Mouse (Mus musculus) spleen, postnatal 10 days (tissue): Measurements from ENCODE around the gene Agpat4.
A peak's percentile ranks its signal among the peaks of the same experiment; 100 is the strongest.

ENCODE experiments used
- DNase-seq, 2 experiments: peaks; one replicate each; pipeline ENCODE4 v3.0.0; 2021 to 2022; ENCODE audit warnings: low spot score in 2 of 2

Gene Agpat4

GRCm38 (mm10) chr17:12160984-12161764 is 42.7 kb downstream of the Agpat4 start:
- DNase-seq: no peak

- no peak for DNase-seq
Measured at GRCm38 (mm10) chr17:12161877-12162276, 43.4 kb downstream of the Agpat4 start.

- no peak for DNase-seq
Measured at GRCm38 (mm10) chr17:12162824-12163223, 44.3 kb downstream of the Agpat4 start.

GRCm38 (mm10) chr17:12163403-12163802 is 44.9 kb downstream of the Agpat4 start:
- DNase-seq: no peak

GRCm38 (mm10) chr17:12163903-12164302 is 45.4 kb downstream of the Agpat4 start:
- no peak for DNase-seq

- no peak for DNase-seq
Measured at GRCm38 (mm10) chr17:12164507-12164906, 46.0 kb downstream of the Agpat4 start.

- no peak for DNase-seq
Measured at GRCm38 (mm10) chr17:12165009-12165695, 46.6 kb downstream of the Agpat4 start.

- no peak for DNase-seq
Measured at GRCm38 (mm10) chr17:12165701-12166100, 47.2 kb downstream of the Agpat4 start.

GRCm38 (mm10) chr17:12168536-12168935 is 50.0 kb downstream of the Agpat4 start:
- DNase-seq: no peak

GRCm38 (mm10) chr17:12169326-12169836 is 50.9 kb downstream of the Agpat4 start:
- no peak for DNase-seq

GRCm38 (mm10) chr17:12170791-12171497 is 52.4 kb downstream of the Agpat4 start:
- DNase-seq: no peak

- DNase-seq: no peak
Measured at GRCm38 (mm10) chr17:12171666-12172065, 53.2 kb downstream of the Agpat4 start.

- DNase-seq: peak in 1 of 2 experiments; percentile 47
Measured at GRCm38 (mm10) chr17:12174221-12174620, 55.7 kb downstream of the Agpat4 start.

- peak in 1 of 2 experiments; percentile 44 for DNase-seq
Measured at GRCm38 (mm10) chr17:12174896-12175295, 56.4 kb downstream of the Agpat4 start.

- DNase-seq: no peak
Measured at GRCm38 (mm10) chr17:12175626-12176025, 57.1 kb downstream of the Agpat4 start.

- no peak for DNase-seq
Measured at GRCm38 (mm10) chr17:12179339-12179738, 60.8 kb downstream of the Agpat4 start.

- no peak for DNase-seq
Measured at GRCm38 (mm10) chr17:12179766-12180165, 61.3 kb downstream of the Agpat4 start.

- no peak for DNase-seq
Measured at GRCm38 (mm10) chr17:12182702-12183485, 64.4 kb downstream of the Agpat4 start.

GRCm38 (mm10) chr17:12184283-12184682 is 65.8 kb downstream of the Agpat4 start:
- DNase-seq: no peak

GRCm38 (mm10) chr17:12185855-12186254 is 67.4 kb downstream of the Agpat4 start:
- peak in 1 of 2 experiments; percentile 59 for DNase-seq

GRCm38 (mm10) chr17:12186341-12186740 is 67.8 kb downstream of the Agpat4 start:
- no peak for DNase-seq
